Mouse (Mus musculus): ENCODE results near the gene Spindoc.

The Spindoc gene

GRCm38 (mm10) chr19:7382903-7383865 lies at the start of gene Spindoc:
Gene Spindoc (minus strand): TSS chr19:7382994.
- DNase-seq (ENCODE audit: low read depth, low spot score), result peak; percentile 85

DNA sequence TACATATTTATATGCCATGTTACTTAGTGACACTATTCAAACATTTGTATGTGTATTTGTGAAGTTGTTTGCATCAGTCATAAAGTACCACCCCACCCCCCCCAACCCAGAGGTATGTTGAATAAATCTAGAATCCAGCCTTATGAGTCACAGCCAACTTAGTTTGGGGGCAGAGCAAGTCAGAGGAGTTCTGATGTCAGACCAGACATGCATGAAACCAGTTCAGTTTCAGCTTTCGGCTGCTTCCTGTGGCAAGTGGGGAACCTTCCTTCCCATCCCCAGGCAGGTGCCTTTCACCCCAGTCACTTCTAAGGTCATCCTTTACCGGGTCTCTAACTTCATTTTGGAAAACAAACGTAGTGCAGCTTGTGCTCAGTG lies 42.6 kb upstream of the Spindoc start:
- no peak for DNase-seq (ENCODE audit: low read depth, low spot score)

GRCm38 (mm10) chr19:7424590-7425397 lies 42.0 kb upstream of the Spindoc start:
- no peak for DNase-seq (ENCODE audit: low read depth, low spot score)

GRCm38 (mm10) chr19:7424131-7424530 lies 41.3 kb upstream of the Spindoc start:
- no peak for DNase-seq (ENCODE audit: low read depth, low spot score)

- DNase-seq (ENCODE audit: low read depth, low spot score), result no peak
Measured at GRCm38 (mm10) chr19:7423656-7424030, 40.8 kb upstream of the Spindoc start.

DNA sequence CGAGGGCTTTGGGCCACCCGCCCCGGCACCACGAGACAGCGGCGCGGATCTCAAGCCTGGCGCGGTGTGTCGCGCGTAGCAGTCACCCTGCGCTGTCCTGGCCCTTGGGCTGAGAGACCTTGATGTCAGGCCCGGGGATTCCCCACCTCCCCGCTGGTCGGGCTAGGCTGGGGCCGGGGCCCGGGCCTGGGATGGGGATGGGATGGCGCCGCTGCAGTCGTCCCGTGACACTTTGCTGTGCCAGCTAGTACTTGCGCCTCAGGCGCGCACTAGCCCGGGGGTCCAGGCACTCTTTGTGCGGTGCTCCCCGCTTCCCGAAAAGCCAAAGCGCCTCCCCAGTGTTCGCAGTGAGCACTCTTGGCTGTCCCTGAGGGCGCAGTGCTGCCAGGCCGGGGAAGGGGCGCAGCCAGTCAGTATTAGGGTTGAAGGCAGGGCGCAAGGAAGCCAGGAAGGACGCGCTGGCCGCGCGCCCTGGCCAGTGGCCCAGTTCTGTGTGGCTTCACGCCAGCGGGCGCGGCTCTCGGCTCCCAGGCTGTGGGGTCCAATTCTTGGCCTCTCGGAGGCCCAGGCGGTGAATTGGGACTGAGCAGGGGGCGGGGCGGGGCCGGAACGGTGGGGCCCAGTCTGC lies 40.3 kb upstream of the Spindoc start:
- no peak for DNase-seq (ENCODE audit: low read depth, low spot score)

GRCm38 (mm10) chr19:7422656-7423027 lies 39.8 kb upstream of the Spindoc start:
- no peak for DNase-seq (ENCODE audit: low read depth, low spot score)

DNA sequence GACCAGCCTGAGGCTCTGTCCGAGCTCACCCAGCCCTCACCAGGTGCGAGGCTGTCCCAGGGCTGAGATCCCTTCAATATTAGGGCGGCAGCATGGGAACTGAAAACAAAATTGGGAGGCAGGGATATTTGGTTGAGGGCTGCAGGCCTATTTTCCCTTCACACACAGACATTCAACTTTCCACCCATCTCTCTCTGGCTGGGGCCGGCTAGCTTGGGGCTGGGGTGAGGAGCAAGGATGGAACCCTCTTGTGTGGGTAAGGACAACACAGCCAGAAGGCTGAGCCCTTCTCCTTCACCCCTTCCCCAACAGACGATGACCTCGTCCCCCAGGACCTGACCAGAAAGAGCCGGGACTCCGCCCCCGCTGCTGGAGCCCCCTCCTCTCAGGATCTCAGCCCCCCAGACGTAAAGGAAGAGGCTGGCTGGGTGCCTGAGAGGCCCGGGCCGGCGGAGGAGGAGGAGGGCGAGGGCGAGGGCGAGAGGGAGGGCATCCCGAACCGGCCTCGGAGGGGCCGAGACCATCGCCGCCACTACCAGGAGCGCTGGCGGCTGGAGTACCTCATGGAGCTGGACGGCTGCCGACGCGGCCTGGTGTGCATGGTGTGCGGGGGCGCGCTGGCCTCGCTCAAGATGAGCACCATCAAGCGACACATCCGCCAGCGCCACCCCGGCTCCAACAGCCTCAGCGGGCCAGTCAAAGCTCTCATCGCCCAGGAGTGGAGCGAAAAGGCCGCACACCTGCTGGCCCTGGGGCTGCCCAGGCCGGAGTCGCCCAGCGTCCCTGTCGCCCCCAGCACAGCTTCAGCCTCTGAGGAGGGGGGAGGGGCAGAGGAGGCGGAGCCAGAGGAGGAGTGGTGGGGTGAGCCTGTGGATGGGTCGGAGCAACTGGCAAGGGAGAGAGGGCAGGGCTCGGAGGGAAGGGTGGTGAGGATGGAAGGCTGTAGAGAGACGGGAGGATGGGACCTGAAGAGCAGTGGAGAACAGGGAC lies 39.1 kb upstream of the Spindoc start:
- no peak for DNase-seq (ENCODE audit: low read depth, low spot score)

DNA sequence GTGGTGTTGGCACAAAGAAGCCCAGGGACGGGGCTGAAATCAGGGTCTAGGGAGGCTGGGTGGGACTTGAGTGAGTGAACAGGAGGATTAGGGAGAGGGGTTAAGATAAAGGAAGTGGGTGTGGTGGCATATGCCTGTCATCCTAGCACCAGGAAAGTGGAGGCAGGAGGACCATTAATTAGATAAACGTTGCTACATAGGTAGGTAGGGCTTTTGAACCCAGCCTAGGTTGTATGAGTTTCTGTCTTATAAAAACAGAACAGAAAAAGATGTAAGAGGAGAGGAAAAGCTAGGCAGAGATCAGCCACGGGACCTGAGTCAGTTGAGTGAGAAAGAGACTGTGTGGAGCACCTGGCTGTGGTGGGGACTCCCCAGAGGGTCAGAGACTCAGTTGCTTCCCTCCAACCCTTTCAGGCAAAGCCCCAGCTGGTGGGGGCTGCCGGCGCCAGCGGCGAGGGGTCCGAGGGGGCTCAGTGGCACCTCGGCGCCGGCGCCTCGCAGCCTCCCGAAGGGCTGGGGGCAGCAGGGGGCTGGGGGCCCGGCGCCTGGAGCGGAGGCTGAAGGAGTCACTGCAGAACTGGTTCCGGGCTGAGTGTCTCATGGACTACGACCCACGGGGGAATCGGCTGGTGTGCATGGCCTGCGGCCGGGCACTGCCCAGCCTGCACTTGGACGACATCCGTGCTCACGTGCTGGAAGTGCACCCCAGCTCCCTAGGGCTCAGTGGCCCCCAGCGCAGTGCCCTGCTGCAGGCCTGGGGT lies 38.2 kb upstream of the Spindoc start:
- DNase-seq (ENCODE audit: low read depth, low spot score), result no peak

DNA sequence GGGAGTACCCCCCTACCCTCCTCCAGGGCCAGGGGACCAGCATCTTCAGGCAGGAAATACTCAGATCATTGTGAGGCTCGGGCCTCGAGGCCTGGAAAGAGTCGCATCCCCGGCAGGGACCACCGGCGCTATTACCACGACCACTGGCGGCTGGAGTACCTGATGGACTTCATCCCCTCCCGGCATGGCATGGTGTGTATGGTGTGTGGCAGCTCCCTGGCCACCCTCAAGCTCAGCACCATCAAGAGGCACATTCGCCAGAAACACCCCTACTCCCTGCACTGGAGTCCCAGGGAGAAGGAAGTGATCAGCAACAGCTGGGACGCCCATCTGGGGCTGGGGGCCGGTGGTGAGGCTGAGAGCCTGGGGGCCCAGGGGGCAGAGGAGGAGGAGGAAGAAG lies 37.3 kb upstream of the Spindoc start:
- no peak for DNase-seq (ENCODE audit: low read depth, low spot score)

DNA sequence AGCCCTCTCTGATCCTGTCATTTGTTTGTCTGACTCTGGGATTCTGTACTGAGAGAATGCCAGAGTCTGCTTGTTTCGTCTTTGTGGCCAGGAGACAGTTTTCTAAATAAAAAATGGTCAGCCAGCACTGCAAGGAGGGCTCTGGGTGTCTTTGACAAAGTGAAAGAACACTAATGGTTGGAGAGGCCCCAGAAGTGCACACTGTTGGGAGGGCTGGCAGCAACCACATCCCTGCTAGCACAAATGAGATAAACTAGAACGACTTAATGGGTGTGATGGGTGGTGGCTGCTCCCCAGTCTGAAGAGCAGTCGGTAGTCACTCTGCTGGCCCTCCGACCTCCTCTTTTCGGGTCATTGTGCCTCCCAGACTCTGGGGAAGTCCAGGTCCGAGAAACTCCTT lies 36.3 kb upstream of the Spindoc start:
- DNase-seq (ENCODE audit: low read depth, low spot score), result no peak

DNA sequence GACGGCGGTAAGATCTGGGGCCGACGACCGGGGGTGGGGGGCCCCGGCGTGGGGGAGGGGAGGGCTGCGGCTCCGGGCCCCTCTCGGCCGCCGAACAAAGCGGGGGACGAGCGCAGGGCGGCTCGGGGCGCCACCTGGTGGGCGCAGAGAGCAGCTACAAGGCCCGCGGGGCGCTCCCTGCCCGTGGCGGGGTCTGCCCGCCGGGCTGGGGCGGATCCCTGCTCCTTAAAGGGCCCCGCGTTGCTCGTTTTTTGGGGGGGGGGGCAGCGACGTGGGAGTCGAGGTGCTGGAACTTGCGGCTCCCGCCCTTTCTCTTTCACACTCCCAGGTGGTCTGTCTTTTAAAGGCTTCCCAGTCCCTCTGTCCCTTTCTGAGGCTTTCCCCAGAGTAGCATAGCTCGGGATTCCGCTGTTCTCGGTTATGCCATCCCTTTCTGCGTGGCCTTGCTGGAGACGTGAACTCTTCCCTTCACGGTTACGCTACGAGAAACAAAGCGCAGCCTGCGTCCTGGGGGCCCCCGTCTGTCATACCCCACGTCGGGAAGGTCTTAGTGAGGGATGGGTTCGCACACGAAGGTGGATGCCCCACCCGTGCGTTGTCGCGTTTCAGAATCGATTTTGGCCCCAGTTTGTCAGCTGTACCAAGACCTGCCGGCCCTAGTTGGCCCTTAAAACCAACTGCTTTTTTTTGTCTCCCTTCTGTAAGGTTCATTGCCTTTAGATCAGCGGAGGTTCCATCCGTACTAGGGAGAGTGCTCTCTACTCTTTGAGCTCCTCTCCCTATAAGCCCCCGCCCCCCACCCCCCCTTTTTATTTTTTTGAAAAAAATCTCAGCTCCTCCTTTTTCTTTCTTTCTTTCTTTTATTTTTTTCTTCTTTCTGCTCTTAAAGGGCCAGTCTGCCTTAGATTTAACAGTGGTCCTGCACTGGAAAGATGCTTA lies 35.4 kb upstream of the Spindoc start:
- peak; percentile 65 for DNase-seq (ENCODE audit: low read depth, low spot score)

DNA sequence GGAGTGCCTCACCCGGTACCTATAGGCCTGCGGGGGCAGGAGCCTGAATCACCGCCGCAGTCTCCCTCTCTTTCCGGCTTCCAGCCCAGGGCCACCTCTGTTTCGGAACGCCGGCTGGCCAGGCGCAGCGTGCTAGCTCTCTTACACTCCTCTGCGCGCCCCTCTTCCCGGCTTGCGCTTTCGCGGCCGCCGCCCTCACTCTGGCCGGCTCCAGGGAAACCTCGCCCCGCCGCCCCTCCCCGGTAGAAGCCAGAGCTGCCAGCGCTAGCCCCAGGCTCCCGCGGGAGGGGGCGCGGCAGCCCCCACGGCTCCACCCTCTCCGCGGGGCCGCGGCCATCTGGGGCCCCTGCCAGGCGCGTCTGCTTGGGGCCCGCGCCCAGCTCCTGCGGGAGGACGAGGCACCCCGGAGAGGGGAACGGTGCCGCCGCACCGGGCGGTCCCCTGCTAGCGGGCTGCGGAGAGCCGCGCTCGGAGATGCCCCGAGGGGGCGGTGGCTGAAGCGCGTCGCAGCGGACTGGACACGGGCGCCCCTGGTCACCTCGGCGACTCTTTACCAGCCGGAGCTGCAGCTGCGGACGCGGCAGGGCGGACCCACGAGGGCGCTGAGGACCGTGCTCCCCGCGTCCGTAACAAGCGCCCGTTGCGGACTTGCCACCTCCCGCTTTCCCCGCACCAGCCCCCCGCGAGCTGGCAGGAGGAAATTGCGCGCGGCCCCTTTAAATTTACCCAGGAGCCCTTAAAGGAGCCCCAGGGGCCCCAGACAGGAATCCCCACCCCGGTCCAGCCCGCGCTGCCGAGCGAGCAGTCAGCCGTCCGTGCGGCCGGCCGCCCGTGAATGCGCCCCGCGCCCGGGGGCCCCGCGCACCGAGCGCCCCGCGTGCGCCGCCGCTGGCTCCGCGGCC lies 34.3 kb upstream of the Spindoc start, which contains the start of gene 2700081O15Rik:
Gene 2700081O15Rik, plus strand, starts transcription at position 792 of the 902 bp plus-strand sequence.
- DNase-seq (ENCODE audit: low read depth, low spot score), result no peak

DNA sequence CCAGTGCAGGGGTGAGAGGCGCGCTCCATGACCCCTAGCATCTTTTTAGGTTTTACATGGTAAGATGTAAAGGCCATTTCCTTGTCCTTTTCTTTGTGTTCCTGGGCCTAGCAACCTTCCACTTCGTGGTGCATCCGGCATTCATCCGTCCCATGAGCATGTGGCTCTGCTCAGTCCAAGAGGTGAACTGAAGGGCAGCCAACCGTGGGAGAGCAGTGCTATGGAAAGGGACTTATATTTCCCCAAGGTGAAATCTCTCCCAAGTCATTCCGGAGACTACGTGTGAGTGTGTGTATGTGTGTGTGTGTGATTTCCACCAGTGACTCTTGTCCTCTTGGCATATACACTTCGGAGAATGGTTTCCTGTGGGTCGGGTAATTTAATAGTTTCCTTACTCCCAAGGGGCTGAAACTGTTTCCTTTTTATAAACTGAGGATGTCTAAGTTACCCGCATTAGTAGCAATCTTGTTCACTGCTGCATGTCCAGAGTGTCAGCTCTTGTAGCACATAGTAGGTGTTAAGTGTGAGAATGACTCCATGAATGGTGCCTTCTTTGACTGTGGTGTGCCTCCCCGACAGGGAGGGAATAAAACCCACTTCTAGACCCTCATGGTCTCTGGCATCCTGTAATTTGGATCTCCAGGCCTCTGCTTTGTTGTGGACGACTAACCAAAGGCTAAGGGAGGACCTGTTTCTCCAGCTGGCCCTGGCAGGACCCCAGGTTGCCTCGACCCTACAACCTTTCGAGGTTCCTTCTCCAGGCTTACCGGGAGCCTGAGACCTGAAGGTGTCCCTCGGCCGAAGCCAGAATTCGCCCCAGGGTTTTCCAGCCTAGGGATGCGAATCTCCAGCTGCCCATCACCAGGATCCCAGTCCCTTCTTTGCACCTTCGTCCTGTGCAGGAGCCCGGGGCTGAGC lies 33.4 kb upstream of the Spindoc start:
- DNase-seq (ENCODE audit: low read depth, low spot score), result no peak

DNA sequence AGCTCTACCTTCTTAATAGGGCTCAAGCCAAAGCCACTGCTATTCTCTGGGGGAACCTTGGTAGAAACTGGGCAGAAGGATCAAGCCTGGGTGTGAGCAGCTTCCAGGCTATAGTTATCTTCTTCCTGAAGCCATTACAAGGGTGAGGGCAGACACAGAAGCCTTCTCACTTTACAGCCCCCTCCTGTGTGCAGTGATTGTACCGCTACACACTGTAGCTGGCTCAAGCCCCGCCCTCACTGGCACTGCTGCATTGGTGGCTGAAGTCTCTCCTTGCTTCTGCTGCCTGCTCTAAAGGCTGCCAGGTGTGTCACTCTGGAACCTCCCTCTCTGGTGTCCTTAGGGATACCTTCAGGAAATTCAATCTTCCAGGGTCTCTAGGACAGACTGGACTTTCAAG lies 29.6 kb upstream of the Spindoc start:
- no peak for DNase-seq (ENCODE audit: low read depth, low spot score)

- DNase-seq (ENCODE audit: low read depth, low spot score), result no peak
Measured at GRCm38 (mm10) chr19:7404623-7405229, 21.9 kb upstream of the Spindoc start.
